Mouse (Mus musculus): ENCODE results near the gene Ttll8.

Ttll8 gene

GRCm38 (mm10) chr15:88954368-88955072, at the start of gene Ttll8:
Ttll8 (minus strand) TSS chr15:88954418.
- peak; percentile 31 for DNase-seq (ENCODE audit: extremely low spot score, low spot score)

- DNase-seq (ENCODE audit: extremely low spot score, low spot score), result no peak
Measured at GRCm38 (mm10) chr15:89001245-89001644, 47.0 kb upstream of the Ttll8 start.

GRCm38 (mm10) chr15:89000367-89000766, 46.1 kb upstream of the Ttll8 start:
- no peak for DNase-seq (ENCODE audit: extremely low spot score, low spot score)

GRCm38 (mm10) chr15:88999124-88999523, 44.9 kb upstream of the Ttll8 start:
- DNase-seq (ENCODE audit: extremely low spot score, low spot score), result no peak

- DNase-seq (ENCODE audit: extremely low spot score, low spot score), result no peak
Measured at GRCm38 (mm10) chr15:88998636-88999035, 44.4 kb upstream of the Ttll8 start.

- DNase-seq (ENCODE audit: extremely low spot score, low spot score), result no peak
Measured at GRCm38 (mm10) chr15:88989236-88989635, 35.0 kb upstream of the Ttll8 start.

- no peak for DNase-seq (ENCODE audit: extremely low spot score, low spot score)
Measured at GRCm38 (mm10) chr15:88982534-88983079, 28.4 kb upstream of the Ttll8 start, which contains the start of gene Mov10l1. Mov10l1 (plus strand) TSS chr15:88982909.

- DNase-seq (ENCODE audit: extremely low spot score, low spot score), result no peak
Measured at GRCm38 (mm10) chr15:88979138-88979446, 24.9 kb upstream of the Ttll8 start.

- peak; percentile 27 for DNase-seq (ENCODE audit: extremely low spot score, low spot score)
Measured at GRCm38 (mm10) chr15:88978281-88979137, 24.3 kb upstream of the Ttll8 start, which contains the start of gene Mlc1. Mlc1 (minus strand) TSS chr15:88979007.

GRCm38 (mm10) chr15:88972300-88972699, 18.1 kb upstream of the Ttll8 start:
- DNase-seq (ENCODE audit: extremely low spot score, low spot score), result no peak

GRCm38 (mm10) chr15:88964070-88964578, 9.9 kb upstream of the Ttll8 start:
- DNase-seq (ENCODE audit: extremely low spot score, low spot score), result no peak

- DNase-seq (ENCODE audit: extremely low spot score, low spot score), result no peak
Measured at GRCm38 (mm10) chr15:88957522-88957921, 3.3 kb upstream of the Ttll8 start.

GRCm38 (mm10) chr15:88955342-88955741, 1.1 kb upstream of the Ttll8 start:
- no peak for DNase-seq (ENCODE audit: extremely low spot score, low spot score)

GRCm38 (mm10) chr15:88951246-88951645, 3.0 kb downstream of the Ttll8 start:
- DNase-seq (ENCODE audit: extremely low spot score, low spot score), result no peak

GRCm38 (mm10) chr15:88946851-88947250, 7.4 kb downstream of the Ttll8 start:
- no peak for DNase-seq (ENCODE audit: extremely low spot score, low spot score)

- DNase-seq (ENCODE audit: extremely low spot score, low spot score), result no peak
Measured at GRCm38 (mm10) chr15:88943896-88944551, 10.2 kb downstream of the Ttll8 start.

- DNase-seq (ENCODE audit: extremely low spot score, low spot score), result no peak
Measured at GRCm38 (mm10) chr15:88942783-88943182, 11.4 kb downstream of the Ttll8 start.

- DNase-seq (ENCODE audit: extremely low spot score, low spot score), result no peak
Measured at GRCm38 (mm10) chr15:88937291-88937650, 16.9 kb downstream of the Ttll8 start.

GRCm38 (mm10) chr15:88936619-88937290, 17.5 kb downstream of the Ttll8 start:
- no peak for DNase-seq (ENCODE audit: extremely low spot score, low spot score)

- no peak for DNase-seq (ENCODE audit: extremely low spot score, low spot score)
Measured at GRCm38 (mm10) chr15:88934141-88934540, 20.1 kb downstream of the Ttll8 start.

GRCm38 (mm10) chr15:88932667-88933066, 21.6 kb downstream of the Ttll8 start:
- DNase-seq (ENCODE audit: extremely low spot score, low spot score), result no peak
